Mouse (Mus musculus) megakaryocyte, embryonic 14.5 days (primary cell): Measurements from ENCODE around the gene Atp5h.

ENCODE experiments used
- FLI1 ChIP-seq: IDR thresholded peaks from 2 replicates; pipeline ENCODE4 v1.6.1; 2012; ENCODE audit warnings: low read length, inconsistent platforms, mixed read lengths
- GATA1 ChIP-seq: IDR thresholded peaks from 3 replicates; pipeline ENCODE4 v1.6.1; 2012; ENCODE audit warnings: mixed read lengths, low read length, inconsistent platforms, borderline replicate concordance

DNA sequence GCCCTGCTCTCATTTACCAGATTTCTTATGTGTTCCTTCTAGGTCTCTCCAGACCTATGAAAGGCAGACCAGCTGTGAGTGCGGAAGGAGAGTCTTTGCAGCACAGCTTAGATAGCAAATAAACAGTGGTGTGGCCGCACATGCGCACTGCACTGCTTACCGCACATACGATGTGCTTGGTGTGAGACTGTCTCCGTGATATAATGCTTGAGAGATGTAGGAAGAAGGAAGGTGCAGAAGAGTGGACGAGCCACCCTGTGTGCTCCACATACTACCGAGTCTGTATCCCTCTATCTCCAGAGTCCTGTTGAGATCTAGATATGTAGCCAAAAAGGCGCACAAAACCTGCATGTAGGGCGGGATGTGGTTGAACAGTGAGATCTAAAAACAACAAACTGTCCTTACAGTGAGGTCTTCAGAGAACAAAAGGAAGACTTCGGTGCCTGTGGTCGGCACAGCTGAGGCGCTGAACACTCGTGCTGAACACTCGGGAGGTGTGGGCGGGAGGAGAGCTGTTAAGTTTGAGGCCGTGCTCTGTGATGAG, 12.8 kb downstream of the Atp5h start:
- TF ChIP-seq GATA1, result no peak
- TF ChIP-seq FLI1, result no peak
